Mouse (Mus musculus) lung, postnatal 25 days (tissue): ENCODE results near the gene Chrna4.
A peak's percentile ranks its signal among the peaks of the same experiment; 100 is the strongest.

Experiments used
- DNase-seq: peaks from one replicate; pipeline ENCODE4 v3.0.0; 2022; ENCODE audit warnings: low spot score

The Chrna4 gene

DNA sequence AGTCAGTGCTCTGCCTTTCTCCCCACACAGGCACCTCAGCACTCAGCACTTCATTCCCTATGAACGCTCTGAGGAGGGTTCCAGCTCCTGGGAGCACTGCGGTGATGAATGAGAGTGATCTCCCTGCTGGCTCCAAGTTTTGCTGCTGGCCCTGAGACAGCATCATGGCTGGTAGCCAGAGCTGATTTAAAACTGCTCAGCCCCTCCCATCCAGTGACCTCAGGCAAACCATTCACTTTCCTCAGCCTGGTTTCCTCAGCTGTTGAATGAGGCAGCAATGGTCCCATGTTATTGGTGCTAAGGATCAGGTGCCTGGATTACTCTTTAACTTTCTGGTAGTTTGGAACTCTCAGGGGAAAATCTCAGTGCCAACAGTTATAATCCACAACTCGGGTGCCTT is at the start of gene Chrna4:
Gene Chrna4, minus strand, starts transcription at position 110 of the 400 bp plus-strand sequence.
- DNase-seq, result no peak

DNA sequence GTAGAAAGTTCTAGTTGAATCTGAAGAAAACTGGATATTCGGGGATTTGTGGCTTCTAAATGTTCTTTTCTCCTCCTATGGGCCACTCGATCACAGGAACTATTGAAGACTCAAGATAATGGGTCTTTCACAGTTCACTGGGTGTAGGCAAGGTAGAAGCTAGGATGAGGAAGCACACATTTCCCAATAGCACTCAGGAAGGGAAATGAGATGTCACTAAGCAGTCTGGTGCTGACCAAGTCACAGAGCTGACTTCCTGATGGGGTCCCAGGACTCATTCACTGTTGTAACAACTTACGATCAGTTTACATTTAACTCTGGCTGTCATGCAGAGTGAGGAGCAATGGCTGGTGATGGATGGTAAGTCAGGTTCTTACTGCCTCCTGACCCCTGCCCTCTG is 46.8 kb upstream of the Chrna4 start:
- DNase-seq, result no peak

DNA sequence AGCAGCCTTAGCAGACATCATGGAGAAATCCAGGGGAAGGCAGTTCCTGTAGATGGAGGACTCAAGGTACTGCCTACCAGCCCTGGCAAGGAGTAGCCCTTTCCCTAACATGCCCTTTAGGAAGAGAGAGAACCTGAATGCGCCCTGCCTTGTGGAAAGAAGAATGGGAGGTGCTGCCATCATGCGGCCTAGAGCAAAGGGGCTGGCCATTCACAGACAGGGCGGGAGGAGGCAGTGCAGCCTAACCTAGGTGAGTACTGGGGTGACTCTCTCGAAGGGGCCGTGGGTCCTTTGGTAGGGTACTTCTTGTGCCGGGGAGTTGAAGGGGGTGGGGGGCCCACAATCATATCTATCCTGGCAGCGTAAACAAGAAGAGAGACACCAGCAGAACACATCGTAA is 41.7 kb upstream of the Chrna4 start:
- no peak for DNase-seq

DNA sequence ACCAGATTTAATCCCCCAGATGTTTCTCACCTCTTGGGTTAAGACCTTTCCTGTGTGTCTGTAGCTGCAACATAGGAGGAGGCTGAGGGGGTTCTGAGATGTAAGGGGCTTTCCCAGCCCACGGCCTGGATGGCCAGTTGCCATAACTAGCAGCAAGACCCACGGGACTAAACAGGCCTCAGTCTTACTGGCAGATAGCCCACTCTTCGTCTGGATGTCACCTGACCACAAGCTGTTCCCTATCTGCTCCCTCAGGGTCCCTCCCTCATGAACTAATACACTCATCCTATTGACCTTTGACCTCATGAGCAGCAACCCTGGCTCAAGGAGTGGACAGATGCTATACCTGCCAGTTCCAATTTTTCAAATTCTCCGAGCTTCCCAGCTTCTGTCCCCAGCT is 40.6 kb upstream of the Chrna4 start:
- no peak for DNase-seq

DNA sequence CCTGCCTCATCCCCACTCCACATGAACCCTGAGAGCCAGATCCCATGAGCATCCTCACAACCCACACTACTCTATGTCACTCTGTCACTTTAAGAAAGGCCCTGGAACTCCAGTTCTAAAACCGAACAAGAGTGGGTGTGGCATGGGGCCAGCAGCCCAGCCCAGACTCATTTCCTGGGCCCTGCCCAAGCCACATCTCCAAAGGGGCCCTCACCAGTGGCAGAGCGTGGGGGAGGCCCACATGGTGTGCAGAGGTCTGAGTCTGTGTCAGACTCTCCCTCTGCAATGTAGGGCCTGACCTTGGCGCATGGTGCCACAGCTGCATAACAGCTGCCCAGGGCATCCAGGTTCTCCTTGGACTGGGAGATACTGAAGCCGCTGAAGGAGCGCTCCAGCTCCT is 37.5 kb upstream of the Chrna4 start:
- no peak for DNase-seq

DNA sequence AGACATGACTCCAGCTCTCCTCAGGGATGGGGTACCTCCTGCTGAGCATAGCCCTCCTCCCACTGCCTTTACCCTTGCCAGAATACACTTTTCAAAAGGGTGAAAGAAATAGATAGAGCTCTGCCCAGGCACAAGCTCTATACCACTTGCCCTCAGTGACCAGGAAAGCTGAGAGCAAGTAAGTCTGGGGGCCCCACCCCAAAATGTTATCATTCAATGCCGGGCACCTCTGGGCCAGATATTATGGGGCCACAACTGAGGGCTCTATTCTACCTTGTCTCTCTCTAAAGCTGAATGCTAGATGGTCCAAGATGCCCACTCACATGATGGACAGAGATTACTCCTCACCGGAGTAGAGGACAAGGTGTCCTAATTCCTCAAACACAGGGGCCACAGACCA is 36.2 kb upstream of the Chrna4 start:
- no peak for DNase-seq

DNA sequence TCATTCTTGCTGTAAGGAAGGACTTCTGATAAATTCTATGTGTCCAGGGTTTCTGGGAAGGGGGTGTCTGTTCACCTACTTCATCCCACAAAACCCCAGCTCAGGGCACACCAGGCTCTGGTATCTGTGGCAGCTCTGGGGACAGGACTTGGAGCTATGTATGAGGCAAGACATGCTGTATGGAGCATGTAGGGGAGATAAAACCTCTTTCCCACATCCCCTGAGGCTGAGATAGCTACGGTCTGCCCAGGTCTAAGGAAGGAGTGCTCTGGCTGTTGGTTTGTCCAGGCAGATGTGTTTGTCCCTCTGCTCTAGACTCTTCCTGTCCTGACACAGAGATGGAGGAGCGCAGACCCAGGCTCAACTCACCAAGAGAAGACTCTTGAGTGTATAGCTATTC is 35.6 kb upstream of the Chrna4 start:
- DNase-seq, result no peak

DNA sequence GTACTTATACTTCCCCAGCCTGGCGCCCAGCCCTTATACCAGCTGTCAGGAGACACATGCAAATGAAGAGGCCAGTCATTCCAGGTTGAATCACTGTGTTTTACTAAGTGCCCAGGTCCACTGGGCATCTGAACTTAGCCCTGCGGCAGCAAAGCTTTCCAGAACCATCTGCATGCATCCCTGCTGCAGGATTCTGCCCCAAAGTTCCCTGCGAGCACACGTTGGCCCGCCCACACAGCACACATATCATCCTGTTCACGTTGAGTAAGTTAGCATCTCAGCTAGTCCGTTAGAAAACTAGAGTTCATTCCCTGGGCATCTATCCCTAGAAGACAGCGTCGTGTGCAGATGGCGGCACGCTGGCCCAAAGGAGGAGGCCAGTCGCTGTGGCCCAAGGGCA is 32.2 kb upstream of the Chrna4 start:
- DNase-seq, result no peak

DNA sequence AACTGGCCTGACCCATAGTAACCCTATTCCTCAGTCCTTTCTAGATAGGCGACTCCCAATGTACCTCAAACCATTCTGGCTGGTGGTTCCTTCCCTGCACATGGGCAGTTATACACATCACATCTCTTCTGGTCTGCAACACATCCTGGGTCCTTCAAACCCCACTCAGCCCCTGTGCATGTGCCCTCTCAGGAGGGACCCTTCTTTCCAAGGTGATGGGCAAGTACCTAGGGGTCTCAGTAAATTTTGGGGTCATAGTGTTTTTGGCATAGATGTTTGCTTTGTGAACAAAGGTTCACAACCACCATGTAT is 29.0 kb upstream of the Chrna4 start:
- no peak for DNase-seq

DNA sequence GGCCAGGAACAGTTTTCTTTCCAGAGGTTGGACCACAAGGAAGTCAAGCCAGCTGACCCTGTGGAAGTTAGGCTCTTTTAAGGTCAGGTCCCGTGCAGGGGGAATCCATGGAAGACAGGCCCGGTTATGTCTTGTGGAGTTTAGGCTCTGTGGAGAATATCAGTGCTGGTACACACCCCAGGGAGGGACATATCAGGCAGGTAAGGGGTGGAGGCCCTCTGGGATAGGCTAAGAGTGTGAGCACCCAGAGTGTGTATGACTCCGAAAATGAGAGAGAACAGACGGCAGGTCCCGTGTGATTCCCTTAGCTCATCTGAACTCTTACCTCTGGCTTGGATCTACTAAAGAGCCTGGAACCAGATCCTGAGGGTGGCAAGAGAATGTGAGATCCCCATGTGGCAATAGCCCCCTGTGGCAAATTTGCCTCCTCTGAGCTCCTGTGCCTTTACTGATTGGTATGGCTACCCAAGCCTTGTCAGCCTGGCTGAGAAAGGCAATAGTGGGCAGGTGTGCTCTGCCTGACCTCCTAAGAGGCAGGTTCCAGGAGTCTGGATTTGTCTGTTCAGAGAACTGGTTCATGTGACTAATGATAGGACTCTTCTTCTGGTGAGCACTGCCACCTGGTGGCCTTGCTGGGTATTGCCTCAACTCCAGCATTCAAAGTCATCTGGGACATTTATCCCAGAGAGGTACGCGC is 28.5 kb upstream of the Chrna4 start:
- DNase-seq, result peak; percentile 65

DNA sequence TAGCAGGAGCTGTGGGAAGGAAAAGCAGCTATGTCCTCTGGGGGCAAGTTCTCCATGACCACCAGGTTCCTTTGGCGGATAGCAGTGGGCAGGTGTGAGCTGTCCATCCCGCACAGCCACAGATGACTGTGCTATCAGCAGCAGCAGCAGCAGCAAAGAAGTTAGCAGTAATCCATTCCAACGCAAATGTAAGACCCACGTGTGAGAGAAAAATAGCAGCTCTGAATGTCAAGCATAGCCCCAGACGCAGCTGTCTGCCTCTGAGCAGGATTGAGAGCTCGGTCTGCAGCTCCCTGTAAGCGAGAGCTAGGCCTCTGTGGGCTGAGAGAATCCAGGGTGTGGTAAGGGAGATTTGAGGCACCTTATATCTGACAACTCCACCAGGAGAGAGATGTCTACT is 26.8 kb upstream of the Chrna4 start:
- no peak for DNase-seq

DNA sequence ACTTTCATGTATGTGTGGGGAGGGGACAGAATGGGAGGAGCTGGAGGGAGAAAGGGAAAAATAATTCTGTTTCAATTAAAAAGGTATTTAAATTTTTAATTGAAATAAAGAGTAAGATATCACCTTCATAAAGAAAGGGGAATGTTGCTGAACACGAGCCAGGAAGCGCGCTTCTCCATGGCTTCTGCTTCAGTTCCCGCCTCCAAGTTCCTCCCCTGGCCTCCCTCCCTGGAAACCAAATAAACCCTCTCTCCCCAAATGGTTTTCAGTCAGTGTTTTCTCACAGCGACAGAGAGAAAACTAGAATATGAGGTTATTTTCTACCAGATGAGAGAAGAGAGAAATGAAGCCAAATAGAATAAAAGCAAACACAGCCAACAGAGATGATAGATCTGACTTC is 25.2 kb upstream of the Chrna4 start:
- DNase-seq, result no peak

DNA sequence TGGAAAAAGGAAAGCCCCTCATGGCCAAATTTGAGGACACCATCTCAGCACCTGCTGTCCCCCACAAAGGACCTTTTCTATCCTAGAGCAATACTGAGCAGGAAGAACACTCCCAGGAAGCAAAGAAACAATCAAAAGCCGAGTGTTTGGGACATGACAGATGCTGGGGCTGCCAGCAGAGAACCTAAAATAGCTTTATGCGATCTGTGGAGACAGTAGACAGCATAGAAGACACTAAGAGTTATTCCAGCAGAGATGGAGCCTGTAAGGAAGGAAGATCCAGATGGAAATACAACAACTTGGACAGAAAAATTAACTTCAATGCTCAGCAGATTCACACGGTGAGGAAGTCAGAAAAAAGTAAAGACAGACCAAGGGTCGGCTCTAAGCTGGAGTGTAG is 22.5 kb upstream of the Chrna4 start:
- DNase-seq, result no peak

DNA sequence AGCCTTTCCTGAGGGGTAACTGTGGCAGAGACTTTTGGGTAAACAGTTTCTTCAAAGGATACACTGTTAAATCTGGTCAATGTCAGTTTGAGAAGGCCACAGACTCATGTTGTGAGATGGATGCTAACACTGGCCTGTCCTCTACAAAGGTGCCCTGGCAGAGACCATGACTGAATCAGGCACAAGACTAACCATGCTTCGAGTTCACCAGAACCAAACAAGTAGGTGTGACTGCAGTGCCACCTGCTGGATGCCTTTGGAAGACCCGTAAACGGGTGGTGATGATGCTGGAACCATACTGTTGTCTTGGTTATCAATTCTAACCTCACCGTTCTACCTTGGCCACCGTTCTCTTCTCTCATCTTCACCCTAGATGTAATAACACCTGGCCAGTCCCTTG is 16.8 kb upstream of the Chrna4 start:
- peak; percentile 43 for DNase-seq

DNA sequence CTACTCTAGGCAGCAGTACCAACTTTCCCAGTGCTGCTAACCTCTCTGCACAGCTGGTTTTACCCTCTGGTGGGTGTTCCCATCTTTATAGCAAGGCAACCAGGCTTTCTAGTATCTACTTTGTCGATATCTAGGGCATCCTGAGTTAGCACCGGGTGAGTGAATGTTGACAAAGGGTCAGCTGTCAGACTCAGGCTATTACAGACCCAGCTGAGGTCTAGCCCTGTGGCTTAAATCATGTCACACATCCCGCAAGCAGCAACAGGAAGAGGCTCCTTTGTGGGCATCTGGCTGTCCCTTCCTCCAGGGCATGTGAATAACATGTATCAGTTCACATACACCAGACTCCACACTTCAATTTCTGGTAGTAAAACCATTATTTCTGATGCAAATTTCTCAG is 14.8 kb upstream of the Chrna4 start:
- no peak for DNase-seq

DNA sequence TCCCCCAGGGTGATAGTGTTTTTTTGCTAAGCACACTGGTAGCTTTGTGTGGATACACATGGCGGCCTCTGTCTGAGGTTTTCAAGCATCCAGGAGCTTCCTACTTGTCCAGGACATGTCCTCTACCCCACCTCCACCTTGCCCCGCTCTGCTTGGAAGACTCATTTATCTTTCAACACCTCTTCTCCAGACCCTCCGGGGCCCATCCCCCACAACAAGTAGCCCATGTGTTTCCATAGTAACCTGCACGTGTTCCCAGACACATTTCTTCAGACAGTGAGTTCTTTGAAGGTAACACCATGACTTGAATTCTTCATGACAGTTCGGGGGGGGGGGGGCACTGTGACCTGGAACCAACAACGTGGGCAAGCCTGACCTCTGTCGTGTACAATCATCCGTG is 14.0 kb upstream of the Chrna4 start:
- no peak for DNase-seq

DNA sequence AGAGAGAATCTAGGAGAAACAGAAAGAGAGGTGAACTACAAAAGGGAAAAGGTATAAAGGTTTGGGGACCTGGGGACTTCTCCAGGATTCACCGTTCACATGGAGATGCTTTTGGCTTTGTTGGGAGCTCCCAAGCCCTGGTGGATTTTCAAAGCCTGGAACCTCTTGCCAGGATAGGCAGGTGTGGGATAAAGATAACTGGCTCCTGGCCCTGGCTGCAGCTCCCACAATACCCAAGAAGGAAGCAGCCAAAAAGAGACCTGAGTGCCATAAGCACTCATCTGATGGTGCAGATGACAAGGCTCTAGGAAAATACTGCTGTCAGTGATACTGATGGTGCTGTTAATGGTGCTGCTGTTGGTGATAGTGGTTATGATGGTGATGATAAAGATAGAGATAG is 8.8 kb upstream of the Chrna4 start:
- no peak for DNase-seq

DNA sequence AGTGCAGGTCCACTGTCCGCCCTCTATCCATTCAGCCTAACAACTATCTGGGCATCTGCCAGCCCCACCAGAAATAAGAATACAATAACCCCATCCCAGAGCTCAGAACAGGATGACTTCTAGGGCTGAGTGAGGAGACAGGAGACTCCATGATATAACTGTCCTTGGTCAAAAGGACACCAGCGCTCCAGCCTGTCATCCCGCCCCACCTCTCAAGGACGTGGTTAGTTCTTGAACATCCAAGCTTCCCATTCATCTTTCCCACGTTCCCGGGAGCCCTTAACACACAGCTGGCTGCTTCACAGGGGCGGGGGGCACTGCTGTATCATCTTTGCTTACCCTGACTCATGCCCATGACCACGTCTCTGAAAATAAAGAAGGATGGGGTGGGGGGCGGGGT is 5.6 kb upstream of the Chrna4 start:
- no peak for DNase-seq

DNA sequence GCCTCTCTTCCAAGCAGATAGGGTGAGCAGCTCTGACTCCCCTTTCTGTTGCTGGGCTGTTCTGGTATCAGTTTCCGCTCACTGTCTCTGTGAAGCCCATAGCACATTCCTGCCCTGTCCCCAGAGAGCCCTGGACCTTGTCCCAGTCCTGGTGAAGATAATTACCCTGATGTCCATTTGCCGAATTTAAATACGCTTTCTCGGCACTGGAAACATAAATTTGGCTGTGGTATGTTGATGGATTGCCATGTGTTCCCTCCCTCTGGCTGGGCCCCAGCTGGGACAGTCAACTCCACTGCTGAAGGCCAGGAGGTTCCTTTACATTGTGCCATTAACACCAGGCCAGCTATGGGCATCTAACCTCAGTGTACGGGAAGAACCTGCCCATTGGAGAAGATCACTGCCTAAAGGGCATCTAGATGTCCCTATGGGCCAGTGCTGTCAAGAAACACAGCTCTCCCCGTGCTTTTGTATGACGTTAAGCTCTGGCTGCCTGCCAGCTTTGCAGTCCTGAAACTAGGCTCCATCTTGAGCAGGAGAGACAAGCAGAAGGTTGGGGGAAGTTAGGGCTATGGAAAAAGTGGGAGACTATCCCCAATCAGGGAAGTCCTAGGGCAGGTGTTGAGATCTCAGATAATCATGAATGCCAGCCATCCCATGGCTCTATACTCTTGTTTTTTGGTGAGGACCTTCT is 5.1 kb upstream of the Chrna4 start:
- DNase-seq, result no peak

DNA sequence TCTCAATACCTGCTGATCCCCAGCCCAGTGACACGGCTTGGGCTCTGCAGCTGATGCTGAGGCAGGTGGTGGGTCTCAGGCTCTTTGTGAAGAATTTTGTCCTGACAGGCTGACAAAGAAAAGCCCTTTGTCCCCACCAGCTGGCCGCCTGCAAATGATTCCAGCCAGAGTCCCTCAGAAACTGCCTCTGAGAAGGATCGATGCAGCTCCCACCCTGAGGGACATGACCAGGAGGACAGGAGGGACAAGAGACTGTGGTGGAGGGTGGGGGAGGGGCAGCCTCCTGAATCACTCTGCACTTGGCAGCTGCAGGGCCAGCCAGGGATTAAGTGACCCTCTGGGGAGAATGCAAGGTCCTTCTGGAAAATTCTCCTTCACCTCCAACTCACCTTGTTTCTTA is 655 bp upstream of the Chrna4 start:
- no peak for DNase-seq

DNA sequence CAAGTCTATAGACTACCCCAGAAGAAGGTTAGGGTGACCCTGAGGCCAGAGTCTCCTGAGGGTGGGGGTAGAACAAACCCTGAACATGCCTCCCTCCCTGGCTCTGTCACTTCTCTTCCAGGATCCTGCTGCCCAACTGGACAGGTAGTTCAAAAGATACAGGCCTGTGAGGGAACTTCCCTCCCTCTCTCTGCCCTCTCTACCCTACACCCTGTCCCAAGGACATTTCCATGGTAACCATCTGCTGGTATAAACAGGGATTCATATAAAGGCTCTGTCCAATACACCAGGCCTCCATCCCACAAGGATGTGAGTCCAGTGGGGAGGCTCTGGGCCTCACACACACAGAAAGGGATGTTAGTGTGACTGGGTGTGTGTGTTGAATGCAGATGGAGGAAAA is 970 bp downstream of the Chrna4 start:
- DNase-seq, result no peak

DNA sequence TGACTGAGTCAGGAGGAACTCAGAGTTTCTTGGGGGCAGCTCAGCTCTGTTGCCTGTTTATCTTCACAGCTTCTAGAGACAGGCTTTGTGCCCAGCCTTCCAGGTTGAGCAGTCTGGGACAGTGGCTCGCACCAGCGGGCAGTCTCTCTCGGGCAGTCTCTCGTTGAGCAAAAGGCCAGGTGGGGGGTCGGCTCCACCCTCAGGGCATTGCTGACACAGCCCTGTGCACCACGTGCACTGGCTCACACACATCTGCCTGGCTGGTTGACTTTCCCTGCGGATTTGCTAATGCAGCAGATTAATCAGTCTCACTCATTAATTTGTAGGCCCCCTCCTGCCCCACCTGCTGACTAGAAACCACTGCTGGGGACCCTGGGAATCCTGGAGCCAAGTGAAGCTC is 1.4 kb downstream of the Chrna4 start:
- no peak for DNase-seq

DNA sequence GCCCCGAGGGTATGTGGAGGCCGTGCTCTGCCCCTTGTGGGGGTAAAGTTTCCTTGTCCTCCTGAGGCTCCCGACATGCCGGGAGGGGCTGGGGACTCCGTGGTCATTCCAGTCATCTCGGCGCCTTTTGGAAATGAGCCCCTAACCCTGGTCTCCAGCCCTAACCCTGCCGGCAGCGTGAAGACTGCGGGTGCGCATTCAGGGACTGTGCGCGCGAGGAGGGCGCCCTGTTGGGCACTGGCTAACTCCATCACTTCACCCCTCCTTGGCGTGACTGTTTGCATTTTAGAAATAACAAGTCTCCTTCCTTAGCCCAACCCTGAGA is 4.0 kb downstream of the Chrna4 start:
- DNase-seq, result no peak

DNA sequence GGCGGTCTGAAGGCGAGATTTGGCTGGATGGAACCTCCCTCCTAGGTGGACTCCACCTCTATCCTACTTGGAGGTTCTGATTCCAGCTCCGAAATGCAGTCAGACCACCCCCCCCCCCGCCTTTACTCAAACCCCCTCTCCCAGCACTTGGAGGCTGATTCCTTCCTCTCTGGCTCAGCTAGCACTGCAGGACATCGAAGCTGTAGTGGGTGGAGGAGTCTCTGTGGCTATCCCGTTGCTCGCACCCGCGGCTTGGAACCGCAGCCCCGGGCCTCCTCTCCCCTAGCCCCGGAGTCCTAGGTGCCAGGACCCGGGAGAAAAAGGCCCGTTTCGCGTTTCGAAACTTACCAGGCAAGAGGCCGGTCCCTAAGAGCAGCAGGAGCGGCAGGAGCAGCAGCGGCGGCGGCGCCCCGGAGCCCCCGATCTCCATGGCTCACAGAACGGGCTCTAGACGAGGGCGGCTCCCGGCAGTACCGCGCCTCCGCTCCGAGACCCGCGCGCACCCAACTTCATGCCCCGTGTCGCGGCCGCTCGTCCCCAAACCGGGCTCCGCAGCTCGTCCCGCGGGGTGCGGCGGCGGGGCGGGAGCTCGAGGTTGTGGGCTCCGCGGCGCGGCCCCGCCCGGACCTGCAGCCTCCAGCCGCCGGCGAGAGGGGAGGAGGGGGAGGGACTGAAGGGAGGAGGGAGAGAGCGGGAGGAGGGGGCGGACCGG is 4.5 kb downstream of the Chrna4 start:
- no peak for DNase-seq
